Mouse (Mus musculus): ENCODE results near the gene Daam2.

- no peak for TF ChIP-seq CTCF (conservative IDR thresholded peaks at IDR 0.05; ENCODE audit: low read length)
- TF ChIP-seq POU5F1 (IDR thresholded peaks at IDR 0.05; ENCODE audit: borderline replicate concordance, low read length) = no peak
Measured at GRCm38 (mm10) chr17:49539204-49539603, 24.9 kb downstream of the Daam2 start.

Measured in E14TG2a.4 (cell line).